Mouse (Mus musculus): Measurements from ENCODE around the gene Kdelr3.
A peak's percentile ranks its signal among the peaks of the same experiment; 100 is the strongest.

The Kdelr3 gene

DNA sequence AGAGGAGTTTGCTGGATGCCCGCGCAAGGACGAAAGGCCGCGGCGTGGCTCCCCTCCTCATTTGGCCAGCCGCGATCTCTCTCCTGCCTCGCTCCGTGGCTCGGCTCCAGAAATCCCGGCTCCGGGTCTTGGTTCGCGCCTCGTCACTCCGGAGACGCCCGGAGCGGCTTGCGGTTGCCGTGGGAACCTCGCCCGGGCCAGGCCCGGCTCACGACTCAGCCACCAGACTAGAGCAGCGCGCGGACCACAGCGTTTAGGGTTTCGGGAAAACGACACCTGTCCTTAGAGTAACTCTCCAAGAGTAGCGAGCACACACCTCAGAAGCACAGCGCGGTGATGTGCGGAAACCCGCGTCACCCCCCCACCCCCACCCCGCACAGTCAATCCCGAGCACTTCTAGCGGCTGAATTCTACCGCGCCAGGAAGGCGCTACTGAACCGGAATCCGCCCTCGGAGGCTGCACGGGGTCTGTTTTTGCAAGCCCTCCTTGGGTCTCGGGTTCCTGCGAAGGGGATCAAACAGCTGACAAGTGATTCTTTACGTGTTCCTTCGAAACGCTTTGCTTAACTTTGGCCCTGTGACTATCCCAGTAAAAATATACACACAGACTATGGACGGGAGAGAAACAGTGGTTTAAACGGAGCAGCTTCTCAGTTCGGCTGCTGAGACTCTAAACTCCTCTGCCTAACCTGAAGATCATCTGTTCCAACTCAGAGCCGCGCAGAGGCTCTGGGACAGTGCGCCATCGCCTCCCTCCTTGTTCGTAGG, 4.5 kb upstream of the Kdelr3 start:
- peak; percentile 70 for DNase-seq

DNA sequence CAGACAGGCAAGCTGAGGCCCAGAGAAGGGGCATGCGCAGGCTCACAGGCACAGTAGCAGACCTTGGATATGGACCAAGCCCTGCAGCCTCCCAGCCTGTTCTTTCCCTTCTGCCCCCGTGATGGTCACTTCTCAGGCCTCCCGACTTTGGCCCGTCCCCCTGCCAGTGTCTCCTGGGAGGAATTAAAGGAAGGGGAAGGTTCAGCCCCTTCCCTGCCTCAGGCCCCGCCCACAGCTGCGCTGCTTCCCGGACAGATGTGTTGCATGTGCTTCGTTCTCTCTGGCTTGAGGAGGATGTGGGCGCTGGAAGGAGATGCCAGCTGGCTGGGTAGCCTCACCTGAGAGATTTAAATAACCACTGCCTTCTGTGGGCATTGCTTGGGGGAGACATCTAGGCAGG, 2.3 kb upstream of the Kdelr3 start:
- DNase-seq: no peak

DNA sequence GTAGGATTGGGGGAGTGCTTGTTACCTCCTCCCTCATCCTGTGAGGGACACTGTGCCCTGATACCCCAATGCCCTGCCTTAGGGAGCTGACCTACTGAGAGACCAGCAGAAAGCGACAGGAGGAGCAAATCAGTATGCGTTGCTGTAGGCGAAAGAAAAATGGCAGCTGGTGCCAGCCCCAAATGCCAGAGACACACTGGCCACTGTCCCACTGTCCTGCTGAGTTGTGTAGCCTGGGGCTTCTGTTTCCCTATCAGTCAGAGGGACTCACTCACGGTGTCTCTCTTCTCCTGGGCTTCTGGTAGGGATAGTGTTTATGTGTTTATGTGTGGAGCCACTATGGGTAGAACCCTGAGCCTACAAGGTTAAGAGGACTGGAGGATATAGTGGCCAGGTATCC, 1.5 kb downstream of the Kdelr3 start:
- DNase-seq: no peak

DNA sequence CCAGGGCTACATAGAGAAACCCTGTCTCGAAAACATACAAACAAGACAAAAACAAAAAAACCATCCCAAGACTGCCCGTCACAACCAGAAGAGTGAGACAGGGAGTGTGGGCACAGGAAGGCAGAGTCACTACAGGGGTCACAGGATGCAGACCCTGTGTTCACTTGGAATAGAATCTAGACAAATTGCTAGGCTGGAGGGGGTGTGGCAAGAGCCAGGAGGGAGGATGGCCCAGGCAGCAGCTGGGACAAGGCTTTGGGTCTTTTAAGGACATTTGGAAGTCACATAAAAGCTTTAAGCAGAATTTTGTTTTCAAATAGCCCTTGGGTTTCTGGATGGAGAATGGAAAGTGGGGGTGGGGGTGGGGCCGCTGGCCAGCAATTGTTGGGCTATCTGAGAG, 2.4 kb downstream of the Kdelr3 start:
- DNase-seq: no peak

DNA sequence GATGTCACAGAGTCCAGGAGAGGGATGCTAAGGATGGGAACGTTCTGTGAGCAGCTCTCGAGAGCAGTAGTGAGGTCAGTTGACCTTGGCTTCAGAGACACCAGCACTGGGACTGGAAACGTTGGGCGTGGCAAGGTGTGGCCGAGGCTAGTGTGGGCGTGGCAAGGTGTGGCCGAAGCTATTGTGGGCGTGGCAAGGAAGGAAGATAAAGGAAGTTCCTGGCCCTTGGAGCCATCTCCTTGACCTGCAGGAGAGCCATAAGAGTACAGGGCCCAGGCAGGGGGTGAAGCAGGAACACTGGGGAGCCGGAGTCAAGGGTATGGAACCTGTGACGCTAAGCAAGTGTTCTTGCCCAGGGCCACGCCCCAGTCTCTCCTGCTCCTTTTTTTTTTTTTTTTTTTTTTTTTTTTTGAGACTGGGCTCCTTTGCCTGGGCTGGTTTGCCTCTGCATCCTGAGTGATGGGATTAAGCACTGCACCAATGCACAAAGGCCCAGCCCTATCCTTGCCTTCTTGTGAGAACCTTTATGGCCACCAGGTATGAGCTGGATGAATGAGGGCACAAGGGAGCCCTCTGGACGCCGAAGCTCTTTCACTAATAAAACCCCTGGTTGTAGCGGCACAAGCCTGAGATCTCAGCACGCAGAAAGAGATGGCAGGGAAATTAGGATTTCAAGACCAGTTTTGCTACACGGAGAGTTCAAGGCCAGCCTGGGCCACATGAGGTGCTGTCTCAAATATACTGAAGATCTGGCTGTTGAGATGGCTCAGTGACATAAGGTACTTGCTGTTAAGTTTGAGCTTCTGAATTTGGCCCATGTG, 3.4 kb downstream of the Kdelr3 start:
- no peak for DNase-seq

DNA sequence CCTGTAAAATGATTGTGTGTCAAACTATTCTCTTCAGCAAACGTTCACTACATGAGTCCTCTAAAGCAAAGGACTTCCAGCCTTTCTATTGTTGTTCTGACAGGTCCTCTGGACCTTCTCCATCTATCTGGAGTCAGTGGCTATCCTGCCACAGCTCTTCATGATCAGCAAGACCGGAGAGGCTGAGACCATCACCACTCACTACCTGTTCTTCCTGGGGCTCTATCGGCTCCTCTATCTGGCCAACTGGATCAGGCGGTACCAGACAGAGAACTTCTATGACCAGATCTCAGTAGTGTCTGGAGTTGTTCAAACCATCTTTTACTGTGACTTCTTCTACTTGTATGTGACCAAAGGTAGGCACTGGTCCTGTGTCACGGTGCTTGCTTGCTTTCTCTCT, 9.4 kb downstream of the Kdelr3 start:
- DNase-seq: no peak

DNA sequence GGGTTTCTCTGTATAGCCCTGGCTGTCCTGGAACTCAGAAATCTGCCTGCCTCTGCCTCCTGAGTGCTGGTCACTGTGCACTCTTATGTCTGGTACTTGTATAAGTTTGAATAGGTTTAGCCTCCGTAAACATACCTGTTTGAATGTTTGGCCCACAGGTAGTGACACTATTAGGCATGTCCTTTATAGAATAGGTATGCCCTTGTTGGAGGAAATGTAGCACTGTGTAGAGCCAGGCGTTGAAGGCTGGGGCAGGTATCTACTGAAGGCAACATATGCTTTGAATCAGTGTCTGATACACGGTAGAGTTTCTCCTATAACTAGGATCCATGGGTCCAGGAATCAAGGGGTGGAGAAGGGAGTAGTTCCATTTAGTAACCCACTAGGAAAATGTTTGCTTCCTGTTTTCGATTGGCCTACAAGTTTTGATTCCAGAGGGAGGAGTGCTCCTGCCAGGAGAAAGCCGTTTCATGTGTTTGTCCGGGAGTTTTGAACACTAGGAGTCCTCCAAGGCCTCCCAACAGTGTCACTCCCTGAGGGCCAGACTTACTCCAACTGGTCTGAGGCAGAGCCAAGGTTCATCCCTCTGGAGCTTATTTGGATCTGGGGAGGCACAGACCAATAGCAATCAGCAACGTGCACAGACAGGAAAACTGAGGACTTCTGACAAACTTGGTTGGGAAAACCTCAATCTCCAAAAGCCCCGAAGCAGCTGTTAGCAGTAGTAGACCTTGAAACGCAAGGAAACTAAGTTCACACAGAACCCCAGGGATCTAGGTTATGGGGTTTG, 10.0 kb downstream of the Kdelr3 start:
- no peak for DNase-seq

DNA sequence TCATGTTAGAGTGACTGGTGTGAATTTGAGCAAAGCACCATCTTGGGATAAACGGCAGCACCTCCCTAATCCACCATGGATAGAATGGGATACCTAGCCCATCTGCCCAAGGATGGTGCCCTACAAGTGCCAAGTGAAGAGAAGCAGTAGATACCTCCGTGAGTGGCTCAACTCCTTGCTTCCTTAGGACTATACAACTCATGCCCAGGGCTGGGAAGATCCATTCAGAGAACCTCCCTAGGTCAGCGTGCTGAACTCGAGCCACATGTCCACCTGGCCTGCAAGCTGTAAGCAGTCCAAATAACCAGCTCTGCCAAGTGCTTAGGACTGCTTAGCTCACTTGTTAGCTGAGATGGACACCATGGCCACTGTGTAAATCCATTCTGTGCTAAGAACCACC, 11.0 kb downstream of the Kdelr3 start:
- DNase-seq: peak; percentile 79

DNA sequence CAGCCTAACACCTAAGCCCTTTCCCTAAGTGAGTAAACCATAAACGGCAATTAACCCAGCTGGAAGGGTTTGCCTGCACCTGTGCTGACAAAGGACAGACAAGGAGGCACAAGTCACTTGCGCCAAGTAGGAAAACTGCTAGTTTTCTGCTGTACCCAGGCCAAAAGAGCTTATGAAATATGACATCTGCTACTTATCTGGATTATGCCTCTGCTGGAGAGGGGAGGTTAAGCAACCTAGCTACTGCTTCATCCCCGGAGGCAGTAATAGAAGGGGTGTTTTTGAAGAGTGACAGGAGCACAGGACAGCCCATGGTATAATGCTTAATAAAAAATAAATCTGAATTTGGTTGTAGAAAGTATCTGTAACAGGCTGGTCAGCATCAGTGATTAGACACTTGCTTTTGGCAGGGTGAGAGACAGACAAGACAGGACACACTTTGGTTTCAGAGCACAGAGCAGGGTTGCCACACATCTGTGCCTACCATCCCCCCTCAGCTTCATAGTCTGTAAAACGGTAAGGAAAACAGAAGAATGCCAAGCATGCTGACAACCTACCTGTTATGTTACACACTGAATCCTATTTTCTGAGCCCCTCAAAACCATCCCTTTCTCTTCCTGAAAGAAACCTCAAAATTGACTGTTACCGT, 11.9 kb downstream of the Kdelr3 start:
- DNase-seq: no peak

DNA sequence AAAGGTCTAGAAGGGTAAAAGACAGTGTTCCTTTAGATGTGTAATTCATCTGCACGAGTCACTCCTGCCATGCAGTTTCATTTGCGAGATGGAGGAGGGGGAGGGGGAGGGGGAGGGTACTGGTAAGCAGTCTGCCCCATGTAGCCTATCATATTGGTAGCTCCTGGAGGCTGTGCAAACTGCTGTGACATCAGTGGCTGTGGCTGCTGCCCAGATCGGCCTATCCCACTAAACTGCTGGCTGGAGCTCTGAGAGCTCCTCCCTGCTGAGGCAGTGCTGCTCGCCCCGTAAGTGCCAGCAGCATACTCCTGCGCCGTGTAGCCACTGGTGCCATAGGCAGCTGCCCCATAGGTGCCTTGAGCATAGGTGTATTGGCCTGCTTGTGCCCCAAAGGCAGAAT, 13.7 kb downstream of the Kdelr3 start:
- no peak for DNase-seq

DNA sequence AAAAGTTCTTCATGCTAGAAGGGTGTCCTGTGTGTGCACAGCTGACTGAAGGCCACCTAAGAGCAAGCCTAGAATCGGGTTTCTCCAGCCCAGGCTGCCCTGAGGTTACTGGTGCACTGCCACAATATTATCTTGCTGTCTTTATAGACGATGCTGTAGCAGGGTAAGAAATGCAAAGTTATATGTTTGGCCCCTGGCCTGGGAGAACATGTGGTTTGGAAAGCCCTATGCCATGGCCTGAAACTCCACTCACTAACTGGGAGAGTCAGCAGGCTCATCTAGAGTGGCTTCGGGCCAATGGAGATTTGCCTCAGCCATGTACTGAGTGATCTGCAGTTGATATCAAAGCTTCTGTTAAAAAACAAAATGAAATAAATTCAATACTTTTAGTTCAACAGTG, 17.6 kb downstream of the Kdelr3 start:
- no peak for DNase-seq

DNA sequence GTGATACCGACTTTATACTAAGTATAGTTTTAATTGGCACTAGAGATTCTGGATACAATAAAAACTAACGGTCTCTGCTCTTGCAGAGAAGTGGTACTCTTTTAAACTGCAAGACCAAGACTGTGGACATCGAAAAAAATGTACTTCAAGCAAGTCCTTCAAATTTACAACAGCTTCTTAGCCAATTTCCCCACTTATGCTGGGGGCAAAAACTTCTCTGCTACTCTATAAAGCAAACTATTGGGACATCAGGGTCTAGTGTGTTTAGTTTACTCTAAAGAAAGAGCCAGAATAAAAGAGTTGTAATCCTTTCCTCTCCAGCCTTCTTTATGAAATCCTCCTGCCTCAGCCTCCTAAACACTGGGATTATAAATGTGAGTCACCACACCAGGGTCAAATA, 27.8 kb downstream of the Kdelr3 start:
- DNase-seq: no peak

DNA sequence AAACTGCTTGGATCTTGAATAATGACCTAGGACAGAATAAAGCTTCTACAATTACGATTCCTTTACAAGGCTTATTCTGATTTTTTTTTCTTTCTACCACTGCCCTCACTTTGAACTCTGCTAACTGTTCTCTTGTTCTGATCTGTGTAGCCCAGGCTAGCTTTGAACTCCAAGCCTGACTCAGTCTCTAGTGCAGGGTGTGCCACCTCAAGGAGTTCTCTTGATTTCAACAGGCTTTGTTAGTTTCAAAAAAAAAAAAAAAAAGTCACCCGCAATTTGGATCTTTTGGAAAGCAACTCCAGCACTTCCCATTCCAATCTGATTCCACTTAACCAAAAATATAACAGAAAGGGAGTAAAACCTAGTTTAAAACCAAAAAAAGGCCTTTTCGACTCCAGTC, 29.3 kb downstream of the Kdelr3 start:
- no peak for DNase-seq

DNA sequence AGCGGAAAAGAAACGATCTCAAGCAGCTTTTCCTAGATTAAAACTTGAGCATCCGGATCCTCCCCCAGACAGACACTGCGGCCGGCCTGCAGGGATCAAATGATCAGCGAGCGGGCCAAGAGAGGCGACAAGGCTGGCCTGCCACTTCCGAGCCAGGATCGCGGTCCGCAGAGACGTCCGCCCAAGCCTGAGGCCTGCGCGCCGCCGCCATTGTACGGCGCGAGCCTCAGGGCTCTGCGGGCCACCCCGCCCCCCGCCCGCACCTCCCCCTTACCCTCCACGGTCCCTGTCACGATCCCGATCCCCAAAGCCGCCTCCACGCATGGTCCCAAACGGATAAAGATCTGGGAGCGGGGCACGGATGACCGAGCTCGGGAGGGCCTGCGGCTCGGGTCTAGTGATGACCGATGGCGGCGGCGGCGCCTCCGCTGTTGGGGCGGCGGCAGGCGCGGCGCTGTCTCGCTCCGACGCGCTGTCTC, 29.7 kb downstream of the Kdelr3 start:
- peak; percentile 73 for DNase-seq

DNA sequence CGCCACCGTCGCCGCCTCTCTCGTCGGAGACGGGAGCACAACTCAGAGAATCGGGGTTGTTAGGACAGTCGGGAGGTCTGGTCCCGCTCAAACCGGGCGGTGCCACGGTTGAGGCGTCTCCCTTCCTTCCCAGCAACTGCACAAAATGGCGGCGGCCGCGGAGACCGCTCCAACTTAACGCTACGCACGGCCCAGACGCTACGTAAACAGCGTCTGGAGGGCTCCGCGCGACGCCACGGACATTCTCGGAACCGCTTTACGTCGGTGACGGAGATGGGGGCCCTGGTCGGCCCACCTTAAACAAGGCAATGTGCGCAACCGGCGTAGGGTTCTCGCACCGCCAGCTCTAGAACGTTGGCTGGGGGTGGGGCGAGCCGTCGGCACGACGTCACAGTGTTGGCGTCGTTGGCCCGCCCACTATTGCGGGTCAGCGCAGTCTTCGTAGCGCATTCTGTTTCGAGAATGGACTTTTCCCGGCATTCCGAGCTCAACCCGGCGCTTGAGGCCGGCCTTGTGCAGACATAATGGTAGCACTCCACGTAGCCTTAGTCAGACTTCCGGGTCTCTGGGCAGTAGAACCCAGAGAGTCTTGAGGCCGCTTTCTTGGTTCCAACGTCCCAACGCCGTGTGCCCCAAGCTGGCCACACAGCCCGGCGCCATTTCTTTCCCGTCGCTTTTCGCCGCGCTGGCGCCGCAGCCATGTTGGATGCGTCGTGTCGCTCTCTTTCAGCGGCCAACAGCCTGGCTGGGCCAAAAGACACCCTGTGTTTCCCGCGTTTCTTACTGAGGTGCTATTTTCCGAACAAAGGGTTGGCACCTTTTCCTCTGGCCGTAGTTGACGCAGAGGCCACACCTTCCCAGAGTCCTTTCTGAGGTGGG, 30.4 kb downstream of the Kdelr3 start, which contains the start of gene Ddx17:
TSS of gene Ddx17 (minus strand) at position 332 of the 879 bp plus-strand sequence.
- peak; percentile 97 for DNase-seq

DNA sequence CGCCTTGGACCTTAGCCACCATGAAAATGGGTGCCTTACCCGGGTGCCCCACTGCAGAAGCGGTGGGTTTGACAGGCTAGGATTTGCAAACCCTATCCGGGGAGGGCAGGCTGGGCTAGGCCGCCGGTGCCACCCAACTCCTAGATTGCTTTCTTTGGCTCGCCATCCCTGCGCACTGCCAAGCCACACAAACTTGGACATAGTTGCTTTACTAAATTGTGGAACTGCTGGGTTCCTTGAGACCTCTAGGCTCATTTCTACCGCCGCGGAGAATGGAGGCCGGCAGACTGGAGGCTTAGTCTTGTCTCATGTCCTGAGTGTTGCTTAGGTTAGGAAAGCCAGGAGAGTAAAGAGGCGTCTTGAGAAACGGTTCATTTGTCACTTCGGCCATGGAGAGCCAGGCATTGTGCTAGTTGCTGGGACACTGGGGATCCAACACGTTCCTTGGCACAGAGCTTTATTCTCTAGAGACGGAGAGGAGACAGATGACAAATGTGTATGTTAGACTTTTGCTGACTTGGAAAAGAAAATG, 31.1 kb downstream of the Kdelr3 start:
- no peak for DNase-seq

DNA sequence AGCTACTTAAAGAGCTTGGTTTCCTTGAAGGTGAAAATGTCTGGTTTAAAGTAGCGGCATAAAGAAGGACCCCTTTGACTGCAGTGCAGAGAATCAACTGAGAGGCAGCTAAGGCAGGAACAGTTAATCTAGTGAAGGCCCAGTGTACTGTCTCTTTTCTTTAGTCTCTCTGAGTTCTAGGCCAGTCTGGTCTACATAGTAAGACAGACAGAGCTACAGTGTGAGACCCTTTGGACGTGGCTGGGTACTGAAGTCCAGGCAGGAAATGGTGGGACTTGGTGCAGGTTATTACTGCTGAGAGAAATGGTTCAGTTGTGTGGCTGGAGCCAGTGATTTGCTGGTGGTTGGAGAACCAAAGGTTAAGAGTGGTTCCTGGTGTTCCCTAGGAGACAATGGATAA, 32.0 kb downstream of the Kdelr3 start:
- no peak for DNase-seq

DNA sequence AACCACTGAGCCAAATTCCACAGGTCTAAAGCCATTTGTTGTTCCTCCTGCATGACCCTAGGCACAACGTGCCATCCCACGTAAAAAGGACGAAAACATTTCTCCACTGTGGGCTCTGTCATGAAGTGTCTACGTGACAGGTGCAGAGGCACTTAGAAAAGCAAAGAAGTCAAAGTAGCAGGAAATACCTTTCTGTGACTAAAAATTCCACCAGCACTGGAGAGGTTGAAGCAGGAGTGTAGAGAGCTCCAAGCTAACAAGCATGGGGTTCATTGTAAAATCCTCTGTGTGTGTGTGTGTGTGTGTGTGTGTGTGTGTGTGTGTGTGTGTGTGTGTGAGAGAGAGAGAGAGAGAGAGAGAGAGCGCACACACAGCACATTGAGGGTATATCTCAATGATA, 36.4 kb downstream of the Kdelr3 start:
- DNase-seq: no peak

DNA sequence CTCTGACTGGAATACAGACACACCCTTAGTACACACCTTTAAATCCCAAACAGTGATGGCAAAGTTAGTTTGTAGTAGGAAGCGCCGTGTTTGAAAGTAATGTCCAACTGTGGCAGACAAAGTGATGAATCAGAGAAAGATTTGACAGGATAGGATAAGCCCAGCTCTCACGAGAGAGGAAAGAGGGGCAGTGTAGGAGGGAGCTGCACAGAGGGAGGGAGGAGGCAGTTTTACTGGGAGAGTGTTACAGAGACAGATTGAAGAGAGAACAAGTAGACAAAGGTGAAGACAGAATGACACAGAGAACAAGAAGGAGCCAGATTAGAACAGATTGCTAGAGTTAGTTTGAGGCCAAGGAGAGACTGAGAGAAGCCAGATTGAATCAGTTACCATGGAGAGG, 43.4 kb downstream of the Kdelr3 start:
- no peak for DNase-seq

DNA sequence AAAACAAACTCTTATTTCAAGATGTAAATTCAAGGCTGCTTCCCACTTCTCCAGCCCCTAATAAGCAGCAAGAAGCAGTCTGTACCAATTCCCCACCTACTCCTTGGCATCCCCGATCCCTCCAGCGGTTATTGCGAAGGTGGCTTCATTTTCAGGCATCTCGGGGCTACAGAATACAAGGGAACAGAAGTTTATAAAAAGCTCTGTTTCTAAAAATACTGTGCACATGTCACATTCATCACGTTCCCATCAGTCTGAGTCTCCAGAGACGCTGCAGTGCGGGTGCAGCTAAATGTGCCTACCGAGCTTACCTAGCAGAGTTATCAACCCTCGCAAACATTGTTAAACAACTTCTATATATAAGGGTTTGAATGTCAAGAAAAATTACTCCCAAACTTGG, 46.2 kb downstream of the Kdelr3 start:
- no peak for DNase-seq

DNA sequence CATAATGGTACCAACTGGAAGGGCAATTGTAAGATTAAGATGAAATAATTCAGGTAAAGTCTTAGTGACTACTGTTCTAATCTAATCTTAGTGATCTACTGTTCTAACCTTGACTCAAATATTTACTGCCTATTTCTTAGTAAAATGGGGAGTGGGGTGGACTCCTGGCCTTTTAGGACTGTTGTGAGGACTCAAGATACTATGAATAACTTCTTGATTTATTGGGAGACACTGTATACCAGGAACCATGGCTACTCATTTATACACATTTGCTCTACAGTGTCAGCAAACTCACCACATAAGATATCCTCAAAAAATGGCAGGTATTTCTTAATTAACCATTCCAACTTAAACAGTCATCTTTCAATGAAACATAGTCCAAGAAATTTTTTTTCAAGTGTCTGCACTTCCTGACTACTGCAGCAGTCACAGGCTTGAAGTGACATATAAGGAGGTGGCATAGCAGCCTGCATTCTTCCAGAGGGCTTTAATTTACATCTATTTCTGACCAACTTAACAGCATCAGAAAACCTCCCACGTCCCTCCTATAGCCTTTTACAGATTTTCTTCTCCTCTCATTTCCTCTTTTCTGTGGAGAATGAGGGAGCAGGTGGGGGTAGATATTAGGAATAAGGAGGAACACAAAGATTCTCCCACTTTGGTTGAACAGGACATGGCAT, 59.5 kb downstream of the Kdelr3 start:
- no peak for DNase-seq
